Mouse (Mus musculus) embryonic fibroblast, embryonic 13.5 days (primary cell): ENCODE measurements around the gene Micall1.

Experiments used
- CTCF ChIP-seq: IDR thresholded peaks from 2 replicates; pipeline ENCODE4 v1.5.1; 2011; ENCODE audit warnings: mild to moderate bottlenecking, control low read depth, low read length, moderate library complexity, borderline replicate concordance; ENCODE audit not compliant: insufficient read depth
- POLR2A ChIP-seq: IDR thresholded peaks from 2 replicates; pipeline ENCODE4 v1.6.1; 2011; ENCODE audit warnings: low read depth, mild to moderate bottlenecking, control low read depth, low read length, moderate library complexity

GRCm38 (mm10) chr15:79073752-79074151 lies 34.9 kb upstream of the Micall1 start:
- TF ChIP-seq POLR2A (no peak), CTCF (no peak)
